Mouse (Mus musculus) erythroblast, adult 5-6 weeks (primary cell): ENCODE results near the gene Zcchc4. TPM values are rescaled to one million over a fixed set of nuclear protein-coding genes. Genes with fewer than 3 reads are reported as not detected.

Experiments
- ATAC-seq: replicated peaks from 2 replicates; pipeline ENCODE4 v1.8.0; 2016; ENCODE audit warnings: moderate number of reproducible peaks, mild to moderate bottlenecking, moderate TSS enrichment, inconsistent platforms; ENCODE audit not compliant: poor library complexity, low FRiP score, severe bottlenecking
- total RNA-seq, 2 experiments: library from RNA; stranded (forward) in 1 of 2; stranded (reverse) in 1 of 2; fragments of 150-400 nt in 1 of 2; fragments of 200-764, 138-1000 nt in 1 of 2; gene quantifications; 2 replicates each; pipeline versions ENCODE4 v1.2.3 to v1.2.4; 2015 to 2017; ENCODE audit warnings: low replicate concordance in 2 of 2

The Zcchc4 gene
- total RNA-seq (2015; ENCODE audit: low replicate concordance) = 4.0 and 10.0 TPM in 2 replicates
- 11.0 and 14.8 TPM in 2 replicates for total RNA-seq (2017; ENCODE audit: low replicate concordance)

GRCm38 (mm10) chr5:52775237-52775636 lies at the start of gene Zcchc4:
Zcchc4 (plus strand) TSS chr5:52775409.
- ATAC-seq = no peak

GRCm38 (mm10) chr5:52727747-52728146 lies 47.5 kb upstream of the Zcchc4 start:
- ATAC-seq = no peak

GRCm38 (mm10) chr5:52732811-52733210 lies 42.4 kb upstream of the Zcchc4 start:
- ATAC-seq = peak; percentile 66

- ATAC-seq = no peak
Measured at GRCm38 (mm10) chr5:52736046-52736445, 39.2 kb upstream of the Zcchc4 start.

GRCm38 (mm10) chr5:52741391-52742111 lies 33.7 kb upstream of the Zcchc4 start, which contains the start of gene Pi4k2b:
Pi4k2b (plus strand) TSS chr5:52741574.
- peak; percentile 87 for ATAC-seq

GRCm38 (mm10) chr5:52742112-52742813 lies 32.9 kb upstream of the Zcchc4 start:
- peak; percentile 87 for ATAC-seq

- no peak for ATAC-seq
Measured at GRCm38 (mm10) chr5:52743231-52743630, 32.0 kb upstream of the Zcchc4 start.

GRCm38 (mm10) chr5:52746920-52747319 lies 28.3 kb upstream of the Zcchc4 start:
- no peak for ATAC-seq

- ATAC-seq = no peak
Measured at GRCm38 (mm10) chr5:52748732-52749131, 26.5 kb upstream of the Zcchc4 start.

GRCm38 (mm10) chr5:52753146-52753545 lies 22.1 kb upstream of the Zcchc4 start:
- ATAC-seq = no peak

- ATAC-seq = no peak
Measured at GRCm38 (mm10) chr5:52754196-52754595, 21.0 kb upstream of the Zcchc4 start.

GRCm38 (mm10) chr5:52755337-52755736 lies 19.9 kb upstream of the Zcchc4 start:
- no peak for ATAC-seq

GRCm38 (mm10) chr5:52755989-52756388 lies 19.2 kb upstream of the Zcchc4 start:
- no peak for ATAC-seq

- no peak for ATAC-seq
Measured at GRCm38 (mm10) chr5:52762586-52762985, 12.6 kb upstream of the Zcchc4 start.

GRCm38 (mm10) chr5:52774267-52774666 lies 942 bp upstream of the Zcchc4 start:
- ATAC-seq = no peak

- peak; percentile 97 for ATAC-seq
Measured at GRCm38 (mm10) chr5:52776466-52777354, 1.5 kb downstream of the Zcchc4 start.

GRCm38 (mm10) chr5:52782523-52783250 lies 7.5 kb downstream of the Zcchc4 start:
- peak; percentile 99 for ATAC-seq

GRCm38 (mm10) chr5:52783251-52783620 lies 8.0 kb downstream of the Zcchc4 start:
- ATAC-seq = peak; percentile 47

- no peak for ATAC-seq
Measured at GRCm38 (mm10) chr5:52783957-52784356, 8.7 kb downstream of the Zcchc4 start.
